Mouse (Mus musculus) liver, embryonic 11.5 days (tissue): ENCODE measurements around the gene Fv1. TPM values are rescaled to one million over a fixed set of nuclear protein-coding genes. Genes with fewer than 3 reads are reported as not detected.
"Not testable (repeated sequence)": the region's sequence is repeated elsewhere in the genome, so short reads cannot be mapped to it uniquely, and the experiment has no call there.

Source experiments
- ATAC-seq: fragments of 200-750 bp; cut with Nextera tagmentation; replicated peaks from 2 replicates; pipeline ENCODE4 v1.8.0; 2017; ENCODE audit warnings: moderate number of reproducible peaks, mild to moderate bottlenecking, moderate TSS enrichment, moderate library complexity; ENCODE audit not compliant: low FRiP score
- DNase-seq: peaks from one replicate; pipeline ENCODE4 v3.0.0-alpha.2; 2017; ENCODE audit warnings: low spot score
- H3K27ac ChIP-seq: fragments of 300-500 bp; sonication (generic); 2 replicates; pipeline ENCODE4 v1.5.1; 2014; ENCODE audit warnings: mild to moderate bottlenecking, low read depth, low read length, control low read depth
- H3K27me3 ChIP-seq: fragments of 300-500 bp; sonication (generic); replicated peaks from 2 replicates; pipeline ENCODE4 v1.6.1; 2014; ENCODE audit warnings: low read length, mixed read lengths; ENCODE audit not compliant: control insufficient read depth, insufficient read depth
- H3K36me3 ChIP-seq: fragments of 300-500 bp; sonication (generic); 2 replicates; pipeline ENCODE4 v1.6.1; 2014; ENCODE audit warnings: mild to moderate bottlenecking, low read length, moderate library complexity, mixed read lengths; ENCODE audit not compliant: control insufficient read depth, insufficient read depth
- H3K4me1 ChIP-seq: fragments of 300-500 bp; sonication (generic); replicated peaks from 2 replicates; pipeline ENCODE4 v1.6.1; 2014; ENCODE audit warnings: low read length, mixed read lengths; ENCODE audit not compliant: control insufficient read depth, insufficient read depth
- H3K4me2 ChIP-seq: fragments of 300-500 bp; sonication (generic); 2 replicates; pipeline ENCODE4 v1.6.1; 2014; ENCODE audit warnings: mild to moderate bottlenecking, control low read depth, moderate library complexity
- H3K4me3 ChIP-seq: fragments of 300-500 bp; sonication (generic); 2 replicates; pipeline ENCODE4 v1.5.1; 2014; ENCODE audit warnings: low read depth, low read length, control low read depth
- H3K9ac ChIP-seq: fragments of 300-500 bp; sonication (generic); 2 replicates; pipeline ENCODE4 v1.6.1; 2014; ENCODE audit warnings: low read depth, low read length, control low read depth
- H3K9me3 ChIP-seq: fragments of 300-500 bp; sonication (generic); 2 replicates; pipeline ENCODE4 v1.6.1; 2016; ENCODE audit warnings: low read length, inconsistent platforms, mixed read lengths; ENCODE audit not compliant: control insufficient read depth
- WGBS: fragments of 180-500 bp; shearing (Covaris S2); extraction: QIAGEN DNeasy Blood & Tissue Kit; methylation state at CpG from one replicate; pipeline ENCODE4 v1.1.7; 2014; 5-methylcytosine and 5-hydroxymethylcytosine counted together
- polyA plus RNA-seq: library from polyadenylated mRNA; unstranded; fragments of >200 nt; fragmentation: Nextera tagmentation; extraction: Ambion mirVana; gene quantifications from 2 replicates; pipeline ENCODE4 v1.2.1, GENCODE M21; 2014

Fv1 gene
- polyA plus RNA-seq, 1 experiment from 2014 or later = 7.0 TPM

- H3K4me1 ChIP-seq = peaks cover 13% of the 10 kb centered on the region
- no peak for ATAC-seq
- H3K4me3 ChIP-seq = no peak overlapping the region
- no peak overlapping the region for H3K27ac ChIP-seq
- H3K27me3 ChIP-seq = no peaks in the 10 kb centered on the region
- WGBS = 75% methylated on average over 2 of the region's 2 CpGs
- no peak for DNase-seq
- no peaks in the 10 kb centered on the region for H3K36me3 ChIP-seq
- no peak overlapping the region for H3K9ac ChIP-seq
- H3K9me3 ChIP-seq = no peaks in the 10 kb centered on the region
- no peak overlapping the region for H3K4me2 ChIP-seq
Observed at GRCm38 (mm10) chr4:147850776-147851175, 18.0 kb upstream of the Fv1 start.

GRCm38 (mm10) chr4:147862051-147862450 lies 6.7 kb upstream of the Fv1 start:
- no peak overlapping the region for H3K4me3 ChIP-seq
- H3K9me3 ChIP-seq = no peaks in the 10 kb centered on the region
- ATAC-seq (no peak), DNase-seq (no peak)
- H3K4me2 ChIP-seq = no peak overlapping the region
- peaks cover 3% of the 10 kb centered on the region for H3K4me1 ChIP-seq
- WGBS = 83% methylated on average over 3 of the region's 3 CpGs
- H3K27me3 ChIP-seq = no peaks in the 10 kb centered on the region
- H3K27ac ChIP-seq = no peak overlapping the region
- H3K9ac ChIP-seq = no peak overlapping the region
- H3K36me3 ChIP-seq = peaks cover 32% of the 10 kb centered on the region

GRCm38 (mm10) chr4:147865651-147866050 lies 3.1 kb upstream of the Fv1 start:
- no peak for DNase-seq

GRCm38 (mm10) chr4:147866056-147866455 lies 2.7 kb upstream of the Fv1 start:
- DNase-seq (no peak), ATAC-seq (no peak)
- Histone ChIP-seq H3K9ac (no peak overlapping the region), H3K4me3 (no peak overlapping the region), H3K9me3 (no peaks in the 10 kb centered on the region), H3K27ac (no peak overlapping the region), H3K36me3 (peaks cover 25% of the 10 kb centered on the region), H3K4me1 (peaks cover 17% of the 10 kb centered on the region), H3K27me3 (no peaks in the 10 kb centered on the region), H3K4me2 (no peak overlapping the region)
- WGBS = 94% methylated on average over 9 of the region's 9 CpGs

More at GRCm38 (mm10) chr4:147865651-147866050, 3.1 kb upstream of the Fv1 start:
- Histone ChIP-seq H3K4me1 (peaks cover 17% of the 10 kb centered on the region), H3K36me3 (peaks cover 28% of the 10 kb centered on the region), H3K9me3 (no peaks in the 10 kb centered on the region), H3K4me3 (no peak overlapping the region), H3K4me2 (no peak overlapping the region), H3K9ac (no peak overlapping the region), H3K27me3 (no peaks in the 10 kb centered on the region), H3K27ac (no peak overlapping the region)
- WGBS = 95% methylated on average over 6 of the region's 6 CpGs
- ATAC-seq = no peak

- H3K4me2 ChIP-seq, H3K27ac ChIP-seq, H3K9me3 ChIP-seq, H3K4me3 ChIP-seq, H3K9ac ChIP-seq, DNase-seq, H3K27me3 ChIP-seq, ATAC-seq: not testable (repeated sequence)
- H3K36me3 ChIP-seq = peaks cover 21% of the 10 kb centered on the region
- peaks cover 17% of the 10 kb centered on the region for H3K4me1 ChIP-seq
- 45% methylated on average over 3 of the region's 3 CpGs for WGBS
Observed at GRCm38 (mm10) chr4:147866793-147867192, 2.0 kb upstream of the Fv1 start.

- Histone ChIP-seq H3K36me3 (peaks cover 19% of the 10 kb centered on the region), H3K27me3 (no peaks in the 10 kb centered on the region), H3K4me3 (peak overlapping the region; percentile 71), H3K9me3 (no peaks in the 10 kb centered on the region), H3K27ac (peak overlapping the region; percentile 70; the same call in 1 of the 2 replicates), H3K9ac (peak overlapping the region; percentile 78), H3K4me1 (peaks cover 17% of the 10 kb centered on the region), H3K4me2 (peak overlapping the region; percentile 72)
- DNase-seq (no peak), ATAC-seq (no peak)
- WGBS = 6% methylated on average over 22 of the region's 22 CpGs
Observed at GRCm38 (mm10) chr4:147867563-147868449, 973 bp upstream of the Fv1 start.

- peak overlapping the region; percentile 79; the same call in 1 of the 2 replicates for H3K27ac ChIP-seq
- ATAC-seq = no peak
- H3K27me3 ChIP-seq = no peaks in the 10 kb centered on the region
- WGBS = 10% methylated on average over 5 of the region's 5 CpGs
- DNase-seq = no peak
- peak overlapping the region; percentile 71 for H3K4me3 ChIP-seq
- H3K9ac ChIP-seq = peak overlapping the region; percentile 69
- H3K4me2 ChIP-seq = peak overlapping the region; percentile 95
- no peaks in the 10 kb centered on the region for H3K9me3 ChIP-seq
- H3K4me1 ChIP-seq = peaks cover 17% of the 10 kb centered on the region
- peaks cover 26% of the 10 kb centered on the region for H3K36me3 ChIP-seq
Observed at GRCm38 (mm10) chr4:147869238-147869637, 459 bp downstream of the Fv1 start.

- H3K4me1 ChIP-seq = 0 out of 2 replicates have a peak, but pooled peaks cover 6% of the 10 kb centered on the region
- no peak overlapping the region for H3K9ac ChIP-seq
- peaks cover 57% of the 10 kb centered on the region for H3K36me3 ChIP-seq
- no peaks in the 10 kb centered on the region for H3K27me3 ChIP-seq
- H3K4me2 ChIP-seq = no peak overlapping the region
- H3K27ac ChIP-seq = no peak overlapping the region
- no peak overlapping the region for H3K4me3 ChIP-seq
- H3K9me3 ChIP-seq = no peaks in the 10 kb centered on the region
- DNase-seq (no peak), ATAC-seq (no peak; the same call in 1 of the 2 replicates)
- WGBS = 66% methylated on average over 4 of the region's 4 CpGs
Observed at GRCm38 (mm10) chr4:147875852-147876575, 7.2 kb downstream of the Fv1 start.
